Mouse (Mus musculus) regulatory T cell (primary cell): ENCODE results near the gene Cdc14a.

Experiments used
- in situ Hi-C: fragments of 300-600 bp; cut with MboI, MseI; formaldehyde crosslinking; loops from one replicate; pipeline ENCODE4 v1.15.1; 2025; ENCODE audit warnings: high pct_unique_total_duplicates

Gene Cdc14a

GRCm38 (mm10) chr3:116419791-116420190 lies 4.0 kb downstream of the Cdc14a start:
- in situ Hi-C loops, result loop anchor here (5.0 kb wide), 1 partner anchor 68 kb away; no protein-coding TSS in a partner anchor

DNA sequence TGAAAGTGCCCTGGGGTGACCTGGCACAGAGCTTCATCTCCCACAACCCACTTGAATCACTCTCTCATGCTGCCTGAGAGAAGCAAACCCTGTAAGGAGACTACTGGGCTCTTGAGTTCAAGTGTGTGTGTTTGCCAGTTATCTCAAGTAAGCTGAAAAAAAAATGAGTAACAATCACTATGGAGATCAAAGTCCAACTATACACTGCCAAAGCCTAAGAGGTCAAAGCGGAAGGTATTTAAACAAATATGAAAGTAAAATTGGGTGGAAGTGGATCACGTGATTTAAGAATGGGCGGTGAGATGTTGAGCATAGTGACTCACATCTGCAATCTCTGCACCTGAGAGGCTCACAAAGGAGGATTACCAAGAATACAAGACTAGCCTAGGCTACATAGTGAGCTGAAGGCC lies 9.4 kb downstream of the Cdc14a start:
- in situ Hi-C loops, result loop anchor here (5.0 kb wide), 1 partner anchor 173 kb away; no protein-coding TSS in a partner anchor

- in situ Hi-C loops, result loop anchor here (5.0 kb wide), 1 partner anchor 174 kb away; no protein-coding TSS in a partner anchor
Observed at GRCm38 (mm10) chr3:116412954-116413724, 10.7 kb downstream of the Cdc14a start.

DNA sequence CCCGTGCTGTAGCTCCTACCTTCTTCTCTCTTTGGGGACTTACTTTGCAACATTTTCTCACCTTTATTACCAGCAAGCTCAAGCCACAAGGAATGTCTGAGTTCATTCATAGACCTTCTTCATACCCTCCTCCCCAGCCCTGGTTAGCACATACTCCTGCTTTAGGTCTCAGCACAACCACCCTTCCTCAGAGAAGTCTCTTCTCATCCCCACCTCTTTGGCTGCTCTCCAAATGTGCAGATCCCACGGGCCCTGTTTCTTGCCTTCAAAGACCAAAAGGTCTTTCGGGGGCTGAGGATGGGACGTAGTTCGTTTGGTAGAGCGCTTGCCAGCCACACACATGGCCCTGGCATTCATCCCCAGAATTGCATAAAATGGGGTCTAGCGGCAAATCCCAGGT lies 13.8 kb downstream of the Cdc14a start:
- in situ Hi-C loops, result loop anchor here (5.0 kb wide), 1 partner anchor 177 kb away; no protein-coding TSS in a partner anchor

- in situ Hi-C loops, result no loop called here
Observed at GRCm38 (mm10) chr3:116409486-116409885, 14.3 kb downstream of the Cdc14a start.

GRCm38 (mm10) chr3:116408856-116409255 lies 15.0 kb downstream of the Cdc14a start:
- in situ Hi-C loops, result no loop called here

GRCm38 (mm10) chr3:116405516-116405915 lies 18.3 kb downstream of the Cdc14a start:
- in situ Hi-C loops, result no loop called here

DNA sequence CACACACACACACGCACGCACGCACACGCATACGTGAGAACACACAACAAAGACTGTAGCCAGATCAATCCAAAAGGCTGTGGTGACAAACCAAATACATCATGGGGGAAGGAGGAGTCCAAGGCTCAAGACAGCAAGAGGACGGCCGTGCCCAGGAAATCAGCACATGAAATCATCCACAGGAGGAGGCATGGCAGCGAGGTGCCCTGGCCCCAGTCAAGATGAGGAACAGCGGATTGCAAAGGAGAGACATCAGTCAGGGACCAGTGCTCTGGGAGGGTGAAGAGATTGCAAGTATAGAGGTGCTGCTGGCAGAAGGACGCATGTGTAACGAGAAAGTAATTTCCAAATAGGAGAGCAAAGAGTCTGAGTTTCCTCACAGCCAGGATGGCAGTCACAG lies 22.4 kb downstream of the Cdc14a start:
- in situ Hi-C loops, result loop anchor here (5.0 kb wide), 1 partner anchor 54 kb away; no protein-coding TSS in a partner anchor

GRCm38 (mm10) chr3:116399349-116400090 lies 24.3 kb downstream of the Cdc14a start:
- in situ Hi-C loops, result loop anchor here (5.0 kb wide), 1 partner anchor 52 kb away; no protein-coding TSS in a partner anchor

GRCm38 (mm10) chr3:116398543-116398942 lies 25.3 kb downstream of the Cdc14a start:
- in situ Hi-C loops, result no loop called here

DNA sequence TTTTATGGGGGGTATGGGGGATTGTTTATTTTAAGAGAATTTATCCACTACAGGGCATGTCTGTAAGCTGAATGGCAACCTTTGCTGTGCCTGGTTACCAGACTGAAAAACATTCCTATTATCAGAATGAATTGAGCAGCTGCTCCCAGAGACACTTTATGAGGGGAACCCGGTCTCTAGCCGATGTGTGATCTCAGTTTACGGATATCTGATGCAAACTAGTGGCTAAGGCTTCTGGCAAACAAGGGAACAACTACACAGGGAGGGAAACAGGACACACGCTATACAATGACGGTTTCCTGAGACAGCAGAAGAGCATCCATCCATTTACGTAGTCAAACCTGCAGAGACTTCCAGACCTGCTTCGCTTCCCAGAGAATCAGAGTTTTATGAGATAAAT lies 25.9 kb downstream of the Cdc14a start:
- in situ Hi-C loops, result no loop called here

DNA sequence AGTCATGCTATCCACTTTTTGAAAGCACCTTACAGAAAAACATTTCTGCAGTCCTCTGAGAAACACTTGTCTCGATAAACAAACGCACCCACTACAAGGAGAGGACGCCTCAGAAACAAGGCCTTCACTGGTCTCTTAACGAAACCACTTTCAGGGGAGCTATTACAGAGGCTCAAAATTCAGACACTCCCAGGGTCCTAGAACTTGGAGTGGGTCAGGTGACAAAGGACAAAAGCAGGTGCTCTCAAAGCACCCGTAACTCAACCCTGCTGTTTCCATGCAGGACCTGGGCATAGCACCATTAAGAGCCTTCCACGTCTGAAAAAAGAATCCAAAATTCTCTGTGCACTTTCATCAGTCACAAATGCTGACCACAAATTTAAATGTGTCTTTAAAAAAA lies 26.5 kb downstream of the Cdc14a start:
- in situ Hi-C loops, result no loop called here

DNA sequence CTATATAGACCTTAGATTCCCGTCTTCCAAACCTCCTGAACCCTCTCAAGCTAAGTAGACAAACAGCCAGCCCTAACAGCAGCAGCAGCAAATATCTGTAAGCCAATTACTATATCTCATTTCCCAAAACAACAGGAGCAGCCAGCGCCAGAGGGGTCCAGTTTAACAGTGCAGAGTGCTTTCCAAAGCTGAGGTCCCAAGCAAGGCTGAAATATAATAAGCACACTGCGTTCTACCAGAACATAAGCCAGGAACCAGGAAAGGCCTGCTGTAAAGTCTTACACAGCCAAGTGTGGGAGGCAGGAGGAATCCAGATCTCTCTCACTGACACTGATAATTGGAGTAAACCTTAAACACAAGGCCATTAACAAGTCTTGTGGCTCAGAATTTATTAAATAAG lies 27.3 kb downstream of the Cdc14a start:
- in situ Hi-C loops, result no loop called here

GRCm38 (mm10) chr3:116394885-116395390 lies 28.9 kb downstream of the Cdc14a start:
- in situ Hi-C loops, result no loop called here

- in situ Hi-C loops, result no loop called here
Observed at GRCm38 (mm10) chr3:116391399-116391798, 32.4 kb downstream of the Cdc14a start.

DNA sequence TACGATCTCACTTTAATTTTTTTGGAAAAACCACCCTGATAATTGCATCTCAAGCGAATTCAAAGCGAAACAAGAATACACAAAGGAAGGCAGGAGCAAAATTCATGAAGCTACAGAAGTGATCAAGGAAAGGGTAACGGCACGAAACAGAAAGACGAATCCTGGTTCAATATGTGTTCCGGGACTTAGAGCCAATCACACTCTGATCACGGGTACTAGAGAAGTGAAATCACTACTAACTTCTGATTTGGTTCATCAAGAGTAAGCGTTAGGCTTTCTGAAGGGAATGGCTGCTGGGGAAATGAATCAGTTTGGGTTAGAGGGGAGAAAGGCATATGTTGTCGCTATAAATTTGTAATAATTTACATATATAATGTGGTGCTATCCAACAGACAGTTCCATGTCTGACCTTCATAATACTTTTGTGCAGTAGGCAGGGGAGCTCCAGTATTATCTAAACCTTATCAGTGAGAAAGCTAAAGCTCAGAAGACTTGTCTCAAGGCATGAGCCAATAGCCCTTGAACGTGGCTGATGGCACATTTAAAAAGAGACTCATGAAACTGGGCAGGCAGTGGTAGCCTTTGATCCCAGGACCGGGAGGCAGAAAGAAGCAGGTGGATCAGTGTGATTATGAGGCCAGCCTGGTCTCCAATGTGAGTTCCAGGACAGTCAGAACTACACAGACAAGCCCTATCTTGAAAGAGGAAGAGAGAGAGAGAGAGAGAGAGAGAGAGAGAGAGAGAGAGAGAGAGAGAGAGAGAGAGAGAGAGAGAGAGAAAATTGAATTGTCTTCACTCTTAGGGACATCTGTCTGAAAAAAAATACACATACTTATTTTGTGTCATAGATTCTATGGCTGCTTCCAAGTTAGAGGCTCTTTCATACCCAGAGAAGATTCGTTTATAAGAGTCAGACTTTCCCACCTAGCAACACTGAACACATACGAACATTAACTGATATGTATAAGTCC lies 34.0 kb downstream of the Cdc14a start:
- in situ Hi-C loops, result no loop called here

DNA sequence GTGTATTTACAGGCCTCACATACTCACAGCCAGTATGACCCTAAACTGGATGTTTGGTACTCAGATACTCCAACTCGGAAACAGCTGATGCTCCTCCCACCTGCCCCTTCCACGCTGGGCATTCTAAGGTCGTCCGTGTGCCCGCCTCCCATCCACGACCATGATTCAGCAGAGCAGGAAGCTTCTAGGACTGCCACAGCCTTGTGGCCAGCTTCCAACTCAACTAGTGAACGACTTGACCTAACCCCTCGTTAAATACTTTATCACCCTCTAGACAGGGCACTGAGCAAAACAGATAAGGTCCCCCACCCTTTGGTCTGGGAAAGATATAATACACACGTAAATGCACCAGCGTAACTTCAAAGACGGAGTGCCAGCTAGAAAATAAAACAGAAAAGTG lies 35.0 kb downstream of the Cdc14a start:
- in situ Hi-C loops, result no loop called here

DNA sequence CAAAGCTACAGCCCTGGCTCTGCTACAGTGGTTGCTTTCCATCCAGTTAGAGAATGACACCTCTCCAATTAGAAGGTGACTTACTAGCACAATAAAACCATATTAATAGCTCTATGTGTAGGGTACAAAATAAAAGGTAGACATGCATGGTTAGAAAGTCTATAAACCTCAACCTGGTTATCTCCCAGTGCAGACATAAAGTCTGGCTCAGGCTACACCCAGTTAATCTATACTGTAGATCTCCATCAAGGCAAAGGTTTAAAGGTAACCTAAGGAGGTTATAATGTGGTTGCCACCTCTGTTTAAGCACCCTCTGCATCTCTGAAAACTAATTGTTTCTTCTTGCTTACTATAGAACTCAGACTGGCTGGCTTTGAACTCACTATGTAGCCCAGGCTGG lies 36.9 kb downstream of the Cdc14a start:
- in situ Hi-C loops, result no loop called here

DNA sequence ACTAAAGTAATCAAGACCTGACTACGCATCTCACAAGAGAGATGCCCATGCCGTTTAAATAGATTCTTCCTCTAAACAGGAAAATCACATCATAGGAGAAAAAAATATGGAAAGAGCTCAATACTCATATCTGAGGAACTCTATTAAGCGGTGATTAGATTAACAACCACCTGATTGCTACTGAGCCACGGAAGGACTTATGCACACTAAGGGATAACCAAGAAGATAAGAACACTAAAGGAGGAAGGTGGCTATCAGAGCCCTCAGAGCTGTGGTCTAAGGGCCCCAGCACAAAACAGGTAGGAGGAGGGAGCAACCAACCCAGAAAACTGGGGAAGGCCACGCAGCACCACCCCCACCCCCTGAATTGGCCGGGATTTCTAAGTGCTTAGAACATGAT lies 37.5 kb downstream of the Cdc14a start:
- in situ Hi-C loops, result no loop called here

DNA sequence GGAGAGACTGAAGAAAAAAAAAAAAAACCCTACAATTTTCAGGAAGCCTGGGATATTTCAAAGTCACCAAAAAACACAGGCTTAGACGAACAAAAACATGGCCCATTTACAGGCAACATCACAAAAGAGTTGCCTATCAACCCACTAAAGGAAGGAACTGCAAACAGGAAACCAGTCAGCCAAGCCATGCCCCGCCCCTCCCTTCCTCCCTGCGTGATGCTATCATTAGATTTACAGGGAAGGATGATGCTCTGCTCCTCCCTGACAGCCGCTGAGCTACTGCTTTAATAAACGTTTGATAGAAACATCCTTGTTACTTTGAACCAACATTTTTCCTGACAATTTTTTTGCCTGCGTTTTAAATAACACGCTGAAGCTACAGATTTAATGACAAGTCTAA lies 39.5 kb downstream of the Cdc14a start:
- in situ Hi-C loops, result no loop called here

- in situ Hi-C loops, result no loop called here
Observed at GRCm38 (mm10) chr3:116380319-116380718, 43.5 kb downstream of the Cdc14a start.
